Comparison of ENCODE assay signal across 25 mouse cellular contexts in the genomic region with DNA sequence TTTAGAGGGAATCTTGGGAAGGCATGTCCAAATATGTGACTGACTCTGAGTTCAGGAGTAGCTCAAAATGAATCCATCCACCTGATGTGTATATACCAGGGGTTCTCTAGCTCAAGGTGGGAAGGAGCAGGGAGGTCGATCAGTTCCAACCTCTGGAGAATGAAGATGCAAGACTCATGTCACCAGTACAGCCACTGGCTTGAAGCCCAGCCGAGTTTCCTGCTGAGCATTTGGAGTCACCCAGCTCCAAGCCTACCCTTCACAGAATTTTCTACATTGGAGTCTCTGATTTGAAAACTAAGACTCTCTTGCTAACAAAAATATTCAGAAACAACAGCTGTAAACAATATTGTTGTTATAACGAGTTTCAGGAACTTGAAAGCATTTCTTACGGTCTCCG.
DNase-seq lines count a peak whose midpoint lies in the region; ATAC-seq and TF ChIP-seq lines count a peak whose summit lies in the region.
"Had no signal": no experiment of that assay in that cellular context is flagged by ENCODE, and none has a peak within 500 bp of the region (broad histone marks: within the 10 kb centered on the region; RNA-seq: fewer than 3 reads in every experiment).

No protein-coding gene starts in this region.

- intact Hi-C loops in heart, postnatal 10 days (cut with DNase I) = loop anchor here (5.0 kb wide), 1 partner anchor 93 kb away; no protein-coding TSS in a partner anchor

- no peak overlapping the region for H3K4me2 ChIP-seq in heart, embryonic 12.5 days
- H3K4me2 ChIP-seq in lung, postnatal 0 days (replicated peaks; ENCODE audit: low read depth, low read length) = no peak overlapping the region
- H3K4me2 ChIP-seq: embryonic facial prominence, embryonic 12.5 days; forebrain, embryonic 13.5 days had no signal

- H3K4me1 ChIP-seq in heart, embryonic 12.5 days (replicated peaks) = peaks cover 13% of the 10 kb centered on the region
- peaks cover 9% of the 10 kb centered on the region; the same call in 1 of the 2 replicates for H3K4me1 ChIP-seq in lung, postnatal 0 days (ENCODE audit: insufficient read depth, low read depth, low read length)

- TF ChIP-seq CTCF in lung, postnatal 0 days (IDR thresholded peaks at IDR 0.05) = no peak

- no peak for ATAC-seq in heart, embryonic 12.5 days (ENCODE audit: insufficient number of reproducible peaks, low FRiP score)
- ATAC-seq in lung, postnatal 0 days = no peak
- ATAC-seq: activated CD4-positive, CD25-positive, alpha-beta regulatory T cell, adult 4 months; CD4-positive, CD25-positive, alpha-beta regulatory T cell, adult 4 months; forebrain, embryonic 13.5 days; Patski had no signal

- H3K36me3 ChIP-seq in heart, embryonic 12.5 days = no peaks in the 10 kb centered on the region
- no peaks in the 10 kb centered on the region for H3K36me3 ChIP-seq in lung, postnatal 0 days (ENCODE audit: insufficient read depth, low read length)
- H3K36me3 ChIP-seq: embryonic facial prominence, embryonic 10.5 days; embryonic facial prominence, embryonic 12.5 days; G1E had no signal

- TF ChIP-seq EP300 in lung, postnatal 0 days (IDR thresholded peaks at IDR 0.05) = no peak

- no peaks in the 10 kb centered on the region for H3K27me3 ChIP-seq in heart, embryonic 12.5 days (replicated peaks)
- no peaks in the 10 kb centered on the region for H3K27me3 ChIP-seq in lung, postnatal 0 days (replicated peaks; ENCODE audit: insufficient read depth, low read length)
- H3K27me3 ChIP-seq: CH12.LX; forebrain, embryonic 13.5 days; Patski had no signal

- no peak overlapping the region for H3K27ac ChIP-seq in heart, embryonic 12.5 days (ENCODE audit: poor library complexity, severe bottlenecking)
- no peak overlapping the region for H3K27ac ChIP-seq in lung, postnatal 0 days (ENCODE audit: low read length)
- H3K27ac ChIP-seq: embryonic facial prominence, embryonic 10.5 days; embryonic facial prominence, embryonic 12.5 days; forebrain, embryonic 13.5 days had no signal

- H3K9me3 ChIP-seq in heart, embryonic 12.5 days (replicated peaks) = no peaks in the 10 kb centered on the region
- no peaks in the 10 kb centered on the region for H3K9me3 ChIP-seq in lung, postnatal 0 days (ENCODE audit: low read length)
- H3K9me3 ChIP-seq: embryonic facial prominence, embryonic 10.5 days; embryonic facial prominence, embryonic 12.5 days; forebrain, embryonic 13.5 days; G1E had no signal

- WGBS in heart, embryonic 12.5 days = 72% methylated on average over 5 of the region's 5 CpGs
- 61% methylated on average over 5 of the region's 5 CpGs for WGBS in lung, postnatal 0 days

- no peak overlapping the region for H3K9ac ChIP-seq in heart, embryonic 12.5 days
- no peak overlapping the region for H3K9ac ChIP-seq in lung, postnatal 0 days (replicated peaks; ENCODE audit: low read depth)
- H3K9ac ChIP-seq: embryonic facial prominence, embryonic 12.5 days; forebrain, embryonic 13.5 days had no signal

- peak; percentile 17 to 21 for DNase-seq in heart, postnatal 10 days
- peak; percentile 54 for DNase-seq in kidney, postnatal 10 days
- DNase-seq in kidney, adult 8-10 months = no peak
- peak; percentile 42 for DNase-seq in lung, postnatal 10 days
- DNase-seq in lung, postnatal 0 days (ENCODE audit: low spot score) = no peak
- DNase-seq in lung, postnatal 36 days = peak; percentile 43
- no peak for DNase-seq in lung, postnatal 4 days
- DNase-seq: adrenal gland, adult 8-10 months; adrenal gland, postnatal 14 days; adrenal gland, postnatal 36 days; B cell, adult 2 months; cerebellum, adult 11-12 months; cerebellum, adult 2 months; cerebellum, adult 9-10 months; cerebellum, postnatal 10 days; cerebellum, postnatal 25 days had no signal

- no peak overlapping the region for H3K4me3 ChIP-seq in heart, embryonic 12.5 days
- H3K4me3 ChIP-seq in lung, postnatal 0 days (ENCODE audit: low read depth, low read length) = no peak overlapping the region
- H3K4me3 ChIP-seq: embryonic facial prominence, embryonic 10.5 days; embryonic facial prominence, embryonic 12.5 days; forebrain, embryonic 13.5 days had no signal

Comparison
In these comparisons a context has a peak if more than half of its experiments do, and no peak if none do; other contexts are left out.
1. DNase-seq: peak in heart, postnatal 10 days (2 of 2), kidney, postnatal 10 days (single experiment), lung, postnatal 10 days (single experiment) and lung, postnatal 36 days (single experiment); none in kidney, adult 8-10 months (0 of 2), lung, postnatal 0 days (single experiment) and lung, postnatal 4 days (0 of 2).